Mouse (Mus musculus) splenic B cell, adult 2 months (primary cell): ENCODE results near the gene Prdm1.

Source experiments
- DNase-seq: peaks from one replicate; pipeline ENCODE4 v3.0.0-alpha.2; 2011; ENCODE audit warnings: low read depth, low spot score
- H3K27me3 ChIP-seq: 2 replicates; pipeline ENCODE4 v1.6.1; 2012; ENCODE audit warnings: mild to moderate bottlenecking, low read length, moderate library complexity, mixed read lengths; ENCODE audit not compliant: control insufficient read depth, poor library complexity, insufficient read depth, severe bottlenecking
- H3K36me3 ChIP-seq: 2 replicates; pipeline ENCODE4 v1.6.1; 2012; ENCODE audit warnings: mild to moderate bottlenecking, low read length, moderate library complexity, mixed read lengths; ENCODE audit not compliant: control insufficient read depth, poor library complexity, insufficient read depth, severe bottlenecking

Prdm1 gene

DNA sequence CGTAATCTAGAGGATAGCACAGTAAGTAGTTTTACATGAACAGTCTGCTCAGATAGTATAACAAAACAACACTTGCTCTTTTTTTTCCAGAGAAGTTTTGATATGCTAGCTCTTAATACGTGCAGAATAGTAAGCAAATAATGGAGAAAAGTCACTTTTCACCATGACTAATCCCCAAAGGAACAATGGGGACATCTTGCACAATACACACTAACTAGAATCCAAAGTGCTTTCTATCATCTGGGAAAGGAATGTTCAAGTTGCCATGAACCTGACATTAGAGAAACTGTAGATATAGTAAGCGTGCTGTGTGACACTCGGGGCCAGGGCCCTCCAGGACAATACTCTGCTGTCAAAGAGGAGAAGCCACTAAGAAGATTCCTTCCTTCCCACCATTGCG is 15.2 kb downstream of the Prdm1 start:
- no peaks in the 10 kb centered on the region for H3K36me3 ChIP-seq
- DNase-seq = no peak
- no peaks in the 10 kb centered on the region for H3K27me3 ChIP-seq

DNA sequence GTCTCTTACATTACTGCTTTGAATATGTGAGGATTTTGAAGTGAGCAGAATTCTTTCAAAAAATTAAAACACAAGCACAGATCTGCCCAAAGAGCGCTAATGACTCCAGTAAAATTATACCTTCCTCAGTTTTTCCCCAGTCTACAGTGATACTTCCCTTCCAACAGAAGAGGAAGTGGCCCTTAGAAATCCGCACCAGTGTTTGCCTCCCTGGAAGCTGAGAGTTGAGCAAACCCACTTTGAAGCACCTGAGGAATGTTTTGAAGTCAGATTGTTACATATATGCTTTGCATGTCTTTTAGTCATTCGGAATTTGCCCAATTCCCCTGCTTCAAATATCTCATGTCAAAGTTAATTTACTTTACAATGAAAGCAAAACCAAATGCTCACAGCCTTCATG is 17.3 kb downstream of the Prdm1 start:
- no peak for DNase-seq
- Histone ChIP-seq H3K27me3 (no peaks in the 10 kb centered on the region), H3K36me3 (no peaks in the 10 kb centered on the region)

DNA sequence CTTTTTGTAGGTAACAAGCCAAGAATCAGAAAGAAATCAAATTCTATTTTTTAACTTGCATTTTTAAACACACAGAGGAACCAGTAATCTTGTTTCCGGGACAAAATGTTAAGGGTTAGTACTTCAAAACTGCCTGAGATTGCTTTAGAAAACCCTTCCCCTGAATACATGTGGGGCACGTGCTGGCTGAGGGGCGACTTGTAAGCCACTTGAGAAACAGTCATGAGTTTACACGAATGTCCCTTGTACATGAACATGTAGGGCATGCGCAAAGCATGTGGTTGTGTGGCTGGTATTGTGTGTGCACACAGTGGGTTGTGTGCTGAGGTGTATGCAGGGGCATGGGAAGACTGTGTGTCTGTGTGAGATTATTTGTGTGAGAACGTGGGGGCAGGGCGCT is 19.7 kb downstream of the Prdm1 start:
- DNase-seq = no peak
- H3K36me3 ChIP-seq = no peaks in the 10 kb centered on the region
- no peaks in the 10 kb centered on the region for H3K27me3 ChIP-seq

DNA sequence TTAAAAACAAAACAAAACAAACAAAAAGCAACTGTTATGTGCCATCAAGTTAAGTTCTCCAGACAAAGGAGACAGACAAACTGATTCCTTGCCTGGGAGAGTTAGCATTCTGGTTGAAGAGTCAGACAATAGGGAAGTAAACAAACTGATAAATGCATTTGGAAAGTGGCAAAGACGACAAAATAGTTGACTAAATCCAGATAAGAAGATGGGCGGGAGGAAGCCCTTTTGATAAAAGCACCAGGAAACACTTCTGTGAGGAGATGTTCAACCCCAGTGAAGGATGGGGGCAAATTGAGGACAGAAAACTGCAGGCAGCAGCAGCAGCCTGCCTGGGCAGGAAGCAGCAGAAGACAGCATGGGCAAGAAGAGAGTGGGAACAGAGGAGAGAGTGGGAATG is 20.3 kb downstream of the Prdm1 start:
- Histone ChIP-seq H3K27me3 (no peaks in the 10 kb centered on the region), H3K36me3 (no peaks in the 10 kb centered on the region)
- no peak for DNase-seq

DNA sequence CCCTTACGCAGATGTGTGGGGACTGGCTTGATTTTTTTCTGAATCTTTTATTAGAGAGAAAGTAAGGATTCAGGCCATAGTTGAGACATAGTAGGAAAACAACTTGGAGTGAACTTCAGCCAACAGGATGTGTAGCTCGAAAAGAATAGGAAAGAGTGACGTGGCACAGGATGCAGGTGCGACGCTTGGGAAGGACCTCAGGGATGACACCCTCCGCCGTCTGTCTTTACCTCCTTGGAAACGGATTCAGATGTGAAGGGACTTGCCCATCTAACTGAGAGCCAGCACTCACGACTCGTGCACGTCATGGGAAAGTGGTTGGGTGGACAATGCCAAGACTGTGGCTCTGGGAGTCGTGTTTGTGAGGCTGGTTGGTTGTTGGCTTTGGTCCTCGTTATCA is 25.4 kb downstream of the Prdm1 start:
- no peaks in the 10 kb centered on the region for H3K36me3 ChIP-seq
- DNase-seq = no peak
- H3K27me3 ChIP-seq = no peaks in the 10 kb centered on the region

DNA sequence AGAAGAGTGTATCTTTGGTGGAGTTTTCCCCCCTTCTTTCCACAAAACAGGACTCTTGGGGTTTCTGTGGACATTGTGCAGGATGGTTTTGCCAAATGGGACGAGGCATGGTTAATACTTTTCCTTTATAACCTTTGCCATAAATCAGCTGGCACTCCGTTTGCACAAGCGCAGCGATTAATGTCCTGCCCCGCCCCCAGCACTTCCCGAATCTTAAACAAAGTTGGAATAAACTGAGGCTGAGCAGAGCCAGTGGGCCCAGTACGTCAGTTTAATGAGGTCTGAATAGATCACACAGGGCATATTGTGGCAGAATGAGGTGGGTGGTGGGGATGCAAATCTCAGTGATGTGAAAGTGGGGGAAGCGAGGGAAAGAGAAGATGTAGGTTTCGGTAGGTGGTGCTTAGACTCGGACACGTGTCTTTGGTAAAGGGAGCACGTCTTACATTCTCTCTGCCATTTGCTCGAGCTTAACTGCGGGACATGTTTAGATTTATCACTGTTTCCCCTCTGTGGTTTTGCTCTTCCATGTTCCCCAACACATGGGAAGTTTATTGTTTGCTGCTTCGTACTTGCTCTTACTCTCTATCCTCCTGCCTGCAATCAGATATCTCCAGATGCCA is 28.3 kb downstream of the Prdm1 start:
- H3K36me3 ChIP-seq = no peaks in the 10 kb centered on the region
- peak; percentile 35 for DNase-seq
- no peaks in the 10 kb centered on the region for H3K27me3 ChIP-seq

DNA sequence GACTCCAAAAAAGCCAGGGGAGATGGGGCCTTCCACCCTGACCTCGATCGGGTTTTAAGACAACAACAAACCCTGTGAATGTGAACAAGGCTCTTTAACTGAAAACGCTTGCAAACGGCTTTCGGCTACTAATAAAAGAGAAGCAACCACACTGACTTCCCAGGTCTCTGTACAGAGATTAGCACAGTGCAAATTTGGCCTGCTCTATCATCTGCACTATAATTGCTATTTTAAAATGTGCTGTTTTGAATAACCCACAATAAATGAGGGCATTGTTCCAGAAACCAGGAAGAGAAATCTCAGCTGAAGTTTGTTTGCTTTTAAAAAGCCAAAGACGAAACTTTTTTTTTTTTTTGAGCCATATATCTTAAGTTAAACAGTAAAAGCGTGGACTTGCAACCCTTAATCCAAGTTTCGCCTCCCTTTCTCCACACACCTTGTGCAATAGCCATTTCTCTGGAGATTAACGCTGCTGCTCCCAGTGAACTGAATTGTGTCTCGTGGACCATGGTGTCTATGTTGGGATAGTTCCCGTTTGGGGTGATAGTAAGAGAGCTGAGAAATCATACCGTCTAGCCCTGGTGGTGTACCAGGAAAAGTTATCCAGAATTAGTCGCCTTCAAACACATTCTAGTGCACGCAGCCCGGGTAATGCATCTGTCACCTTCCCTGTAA is 34.3 kb downstream of the Prdm1 start:
- no peaks in the 10 kb centered on the region for H3K36me3 ChIP-seq

DNA sequence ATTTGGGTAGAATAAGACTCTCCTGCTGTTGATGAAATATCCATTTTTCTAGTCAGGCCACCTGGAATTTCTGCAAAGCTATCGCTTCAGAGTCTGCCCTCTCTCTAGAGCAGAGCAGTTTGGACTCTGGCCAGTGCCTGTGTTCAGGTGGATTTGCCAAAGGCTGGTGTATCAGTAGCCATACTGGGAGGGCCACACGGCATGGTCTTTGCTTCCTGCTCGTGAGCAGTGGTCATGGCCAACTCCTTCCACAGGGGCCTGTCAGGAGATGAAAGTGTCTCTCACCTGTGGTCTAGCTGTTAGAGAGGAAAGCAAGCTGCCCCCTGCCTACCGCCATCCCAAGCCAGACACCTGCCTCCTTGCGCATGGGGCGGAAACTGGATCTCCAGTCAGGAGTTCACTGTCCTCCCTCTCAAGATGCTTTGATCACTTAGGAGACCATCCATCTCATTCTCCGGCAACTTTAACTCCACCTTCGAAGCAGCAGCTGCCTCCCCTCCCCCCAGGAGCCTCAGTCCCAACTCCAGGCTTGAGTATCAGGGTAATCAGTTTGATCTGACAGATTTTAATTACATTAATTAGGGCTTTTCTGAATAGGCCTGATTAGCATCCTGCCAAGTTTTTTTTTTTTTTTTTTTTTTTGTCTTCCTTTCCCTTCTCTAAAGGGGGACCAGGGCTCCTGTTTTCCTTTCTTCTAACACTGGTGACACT is 35.3 kb downstream of the Prdm1 start:
- H3K36me3 ChIP-seq = no peaks in the 10 kb centered on the region

More for the DNA sequence above, 34.3 kb downstream of the Prdm1 start:
- H3K27me3 ChIP-seq = no peaks in the 10 kb centered on the region
- no peak for DNase-seq

DNA sequence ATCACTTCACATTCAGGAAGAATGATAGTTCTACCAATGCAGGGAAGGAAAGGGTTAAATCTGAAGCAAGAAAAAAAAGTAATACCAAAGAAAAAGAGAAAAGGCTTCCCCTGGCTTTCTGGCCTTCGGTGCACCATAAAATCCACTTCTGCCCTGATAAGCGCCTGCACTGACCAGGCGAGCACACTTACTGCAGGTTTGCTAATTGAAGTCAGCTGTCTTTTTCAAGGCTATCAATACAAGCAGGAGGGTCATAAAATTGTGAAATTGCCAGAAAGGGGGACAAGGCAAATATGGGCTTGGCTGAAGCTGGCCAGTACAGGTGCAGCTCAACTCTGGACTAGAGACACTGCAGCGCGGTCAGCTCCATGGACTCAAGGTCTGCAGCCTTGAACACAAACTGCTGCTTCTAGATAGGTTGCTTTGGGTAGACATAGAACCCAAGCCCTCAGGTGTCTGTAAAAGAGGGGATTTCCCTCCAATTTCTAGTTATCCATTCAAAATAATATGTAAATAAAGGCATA is 37.3 kb downstream of the Prdm1 start:
- Histone ChIP-seq H3K27me3 (no peaks in the 10 kb centered on the region), H3K36me3 (no peaks in the 10 kb centered on the region)
- DNase-seq = no peak

More for the DNA sequence above, 35.3 kb downstream of the Prdm1 start:
- DNase-seq = no peak
- no peaks in the 10 kb centered on the region for H3K27me3 ChIP-seq

DNA sequence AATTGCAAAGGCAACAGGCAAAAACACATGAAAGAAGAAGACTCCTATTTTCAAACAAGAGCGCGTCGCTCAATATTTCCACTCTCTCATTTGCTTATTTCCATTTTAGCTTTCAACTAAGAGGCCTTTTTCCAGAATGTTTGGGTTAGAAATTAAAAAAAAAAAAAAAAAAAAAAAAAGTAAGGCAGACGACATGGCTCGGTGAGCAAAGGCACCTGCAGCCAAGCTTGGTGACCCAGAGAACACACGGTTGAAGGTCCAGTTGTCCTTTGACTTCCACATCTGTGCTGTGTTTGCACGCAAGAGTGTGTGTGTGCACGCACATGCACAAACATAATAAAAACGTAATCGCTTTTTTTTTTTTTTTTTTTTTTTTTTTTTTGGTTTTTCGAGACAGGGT is 41.2 kb downstream of the Prdm1 start:
- no peaks in the 10 kb centered on the region for H3K27me3 ChIP-seq
- no peak for DNase-seq
- H3K36me3 ChIP-seq = no peaks in the 10 kb centered on the region

DNA sequence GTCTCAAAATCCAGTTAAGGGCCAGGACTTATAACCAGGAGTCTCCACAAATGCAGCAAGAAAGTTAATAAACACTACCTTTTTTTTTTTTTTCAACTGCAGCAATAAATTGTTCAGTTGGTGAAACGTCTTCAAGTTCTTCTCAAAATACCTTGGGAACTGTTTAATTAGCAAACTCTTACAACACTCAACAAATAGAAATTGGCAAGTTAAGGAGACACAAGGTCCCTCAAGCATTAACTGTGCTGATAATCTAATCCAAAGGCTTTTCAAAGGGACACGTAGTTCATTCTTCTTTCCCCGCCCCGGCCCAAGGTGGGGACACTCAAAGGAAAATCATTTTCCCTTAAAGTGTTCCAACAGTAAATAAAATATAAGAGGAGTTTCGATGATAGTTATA is 44.2 kb downstream of the Prdm1 start:
- Histone ChIP-seq H3K36me3 (no peaks in the 10 kb centered on the region), H3K27me3 (no peaks in the 10 kb centered on the region)
- no peak for DNase-seq

DNA sequence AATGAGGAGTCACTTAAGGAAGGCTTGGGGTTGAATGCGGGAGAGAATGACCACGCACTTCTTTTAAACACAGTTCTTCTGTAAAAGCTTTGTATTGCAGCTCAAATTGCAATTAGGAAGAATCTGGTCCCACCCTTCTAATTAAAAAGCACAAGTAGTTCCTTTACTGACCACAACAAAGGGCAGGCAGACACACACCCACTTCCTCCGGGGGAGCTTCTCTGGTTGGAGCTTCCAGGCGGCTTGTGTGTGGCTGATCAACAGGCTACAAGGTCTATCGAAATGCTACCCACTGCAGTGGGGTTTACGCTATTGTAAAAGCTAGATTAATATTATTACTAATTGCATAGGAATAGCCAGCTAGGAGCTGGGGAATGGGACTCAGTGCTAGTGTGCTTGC is 45.2 kb downstream of the Prdm1 start:
- DNase-seq = peak; percentile 9
- Histone ChIP-seq H3K36me3 (no peaks in the 10 kb centered on the region), H3K27me3 (no peaks in the 10 kb centered on the region)

DNA sequence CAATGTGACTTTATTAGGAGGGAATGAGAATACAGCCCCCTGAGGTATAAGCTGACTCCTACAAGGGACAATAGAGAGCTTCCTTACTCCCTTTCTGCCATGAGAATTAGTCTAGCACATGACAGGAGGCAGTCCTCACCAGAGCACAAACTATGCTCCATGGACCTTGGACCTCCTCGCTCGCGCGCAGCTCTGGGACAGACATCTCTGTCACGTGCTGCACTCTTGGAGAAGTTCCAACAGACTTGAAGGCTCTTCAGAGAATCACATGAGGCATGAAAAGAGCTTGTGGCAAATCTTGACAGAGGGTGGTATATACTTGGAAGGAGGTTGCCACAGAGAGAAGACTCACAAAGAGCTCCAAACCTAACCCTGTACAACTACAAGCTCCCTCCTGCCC is 46.9 kb downstream of the Prdm1 start:
- Histone ChIP-seq H3K27me3 (no peaks in the 10 kb centered on the region), H3K36me3 (no peaks in the 10 kb centered on the region)
- no peak for DNase-seq

DNA sequence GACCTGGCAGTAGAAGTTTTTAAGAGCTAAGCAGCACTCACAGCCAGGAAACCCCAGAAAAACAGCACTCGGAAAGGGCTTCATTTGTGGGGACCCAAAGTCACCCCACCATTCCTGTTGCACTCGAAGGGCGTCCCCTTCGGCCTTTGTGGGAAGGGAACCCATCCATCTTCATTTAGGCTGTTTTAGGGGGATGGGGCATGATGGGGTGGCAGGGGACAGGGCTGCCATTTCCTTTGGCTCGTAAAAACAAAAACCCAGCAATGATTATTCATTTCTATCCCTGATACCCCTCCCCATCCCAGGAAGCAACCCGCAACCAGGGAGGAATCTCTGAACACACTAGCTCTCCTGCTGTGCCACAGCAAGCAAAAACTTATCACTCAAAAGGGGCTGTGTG is 49.0 kb downstream of the Prdm1 start:
- Histone ChIP-seq H3K36me3 (no peaks in the 10 kb centered on the region), H3K27me3 (no peaks in the 10 kb centered on the region)
- no peak for DNase-seq

DNA sequence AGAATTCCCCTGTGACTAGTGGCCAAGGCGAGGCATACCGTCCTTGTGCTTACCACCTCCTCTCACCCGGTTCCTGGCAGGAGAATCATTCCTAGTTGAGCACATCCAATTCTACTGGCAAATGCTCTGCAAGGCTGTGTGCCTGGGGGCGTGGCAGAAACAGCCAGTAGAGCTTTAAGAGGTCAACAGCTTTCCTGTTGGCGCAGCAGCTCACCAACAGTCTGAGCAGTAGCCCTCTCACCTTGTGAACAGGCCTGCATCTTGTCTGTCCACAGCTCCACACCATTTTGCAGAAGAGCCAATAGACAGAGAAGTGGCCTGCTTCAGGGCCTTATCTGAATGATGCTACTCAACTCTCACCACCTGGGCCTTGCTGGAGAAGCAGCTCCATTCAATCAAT is 50.2 kb downstream of the Prdm1 start:
- H3K36me3 ChIP-seq = no peaks in the 10 kb centered on the region
- no peak for DNase-seq
- no peaks in the 10 kb centered on the region for H3K27me3 ChIP-seq
